Mouse (Mus musculus) right cerebral cortex, adult 2 months (tissue): Measurements from ENCODE around the gene Hist1h2ao.
"Not testable (repeated sequence)": the region's sequence is repeated elsewhere in the genome, so short reads cannot be mapped to it uniquely, and the experiment has no call there.

Experiments
- DNase-seq, 2 experiments: peaks; one replicate each; pipeline ENCODE4 v3.0.0; 2021 to 2022; ENCODE audit warnings: low spot score in 2 of 2

Hist1h2ao gene

DNA sequence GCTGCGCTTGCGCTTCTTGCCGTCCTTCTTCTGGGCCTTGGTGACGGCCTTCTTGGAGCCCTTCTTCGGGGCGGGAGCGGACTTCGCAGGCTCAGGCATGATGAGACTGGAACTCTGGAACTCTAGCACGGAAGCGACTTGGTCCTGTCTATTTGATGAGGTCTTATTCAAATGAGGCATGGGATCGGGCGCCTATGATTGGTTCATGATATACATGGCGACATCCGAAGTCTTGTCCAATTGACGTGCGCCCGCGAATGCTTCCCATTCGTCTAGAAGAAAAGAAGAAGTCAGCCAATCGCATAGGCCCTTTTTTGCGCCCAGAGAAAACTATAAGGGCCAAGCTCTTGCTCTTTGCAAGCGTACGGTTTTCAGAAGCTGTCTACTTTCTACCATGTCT is at the start of gene Hist1h2ao, which contains the start of gene Hist1h2bq:
Gene Hist1h2ao (plus strand): TSS at position 393 of the 400 bp plus-strand sequence.
Gene Hist1h2bq (minus strand): TSS at position 125 of the 400 bp plus-strand sequence.
- not testable (repeated sequence) for DNase-seq

DNA sequence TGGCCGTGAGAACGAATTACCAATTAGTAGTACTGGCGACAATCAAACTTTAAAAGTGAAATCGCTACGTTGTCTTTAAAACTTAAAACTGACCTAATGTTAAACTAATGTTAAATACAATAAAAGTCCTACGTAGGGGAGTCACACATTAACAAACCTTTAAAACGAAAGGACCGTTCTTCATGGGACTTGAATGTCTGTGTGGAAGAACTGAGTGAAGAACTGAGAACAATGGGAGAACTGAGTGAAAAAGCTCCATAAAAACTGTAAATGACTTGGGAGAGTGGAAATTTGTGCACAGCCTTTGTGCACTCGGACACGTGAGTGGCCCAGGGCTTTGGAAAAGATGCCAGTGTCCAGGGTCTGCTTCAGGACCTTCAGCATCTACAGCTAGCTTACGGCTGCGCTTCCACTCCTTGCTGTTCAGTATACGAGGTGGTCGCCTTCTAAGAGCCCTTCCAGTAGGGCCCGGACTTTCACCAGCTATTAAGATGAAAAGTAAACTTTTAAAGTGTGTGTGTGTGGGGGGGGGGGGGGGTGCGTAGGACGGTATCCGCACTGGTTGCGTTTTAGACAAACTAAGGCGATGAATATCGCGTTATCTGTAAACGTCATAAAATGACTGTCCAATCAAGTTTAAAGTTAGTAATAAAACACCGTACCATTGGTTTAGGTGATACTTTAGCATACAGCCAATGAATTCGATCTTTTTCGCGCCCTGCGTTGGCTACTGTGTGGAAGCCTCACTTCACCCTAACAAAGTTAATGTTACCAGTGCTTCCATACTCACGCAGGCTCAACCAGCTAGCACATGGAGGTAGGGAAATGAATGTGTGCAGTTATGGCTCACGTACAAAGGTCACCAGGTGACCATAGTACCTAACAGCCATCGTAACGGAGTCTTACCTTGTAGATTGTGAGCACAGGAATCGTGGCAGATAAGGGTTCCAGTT is 31.2 kb upstream of the Hist1h2ao start:
- peak; percentile 71 to 80 for DNase-seq

DNA sequence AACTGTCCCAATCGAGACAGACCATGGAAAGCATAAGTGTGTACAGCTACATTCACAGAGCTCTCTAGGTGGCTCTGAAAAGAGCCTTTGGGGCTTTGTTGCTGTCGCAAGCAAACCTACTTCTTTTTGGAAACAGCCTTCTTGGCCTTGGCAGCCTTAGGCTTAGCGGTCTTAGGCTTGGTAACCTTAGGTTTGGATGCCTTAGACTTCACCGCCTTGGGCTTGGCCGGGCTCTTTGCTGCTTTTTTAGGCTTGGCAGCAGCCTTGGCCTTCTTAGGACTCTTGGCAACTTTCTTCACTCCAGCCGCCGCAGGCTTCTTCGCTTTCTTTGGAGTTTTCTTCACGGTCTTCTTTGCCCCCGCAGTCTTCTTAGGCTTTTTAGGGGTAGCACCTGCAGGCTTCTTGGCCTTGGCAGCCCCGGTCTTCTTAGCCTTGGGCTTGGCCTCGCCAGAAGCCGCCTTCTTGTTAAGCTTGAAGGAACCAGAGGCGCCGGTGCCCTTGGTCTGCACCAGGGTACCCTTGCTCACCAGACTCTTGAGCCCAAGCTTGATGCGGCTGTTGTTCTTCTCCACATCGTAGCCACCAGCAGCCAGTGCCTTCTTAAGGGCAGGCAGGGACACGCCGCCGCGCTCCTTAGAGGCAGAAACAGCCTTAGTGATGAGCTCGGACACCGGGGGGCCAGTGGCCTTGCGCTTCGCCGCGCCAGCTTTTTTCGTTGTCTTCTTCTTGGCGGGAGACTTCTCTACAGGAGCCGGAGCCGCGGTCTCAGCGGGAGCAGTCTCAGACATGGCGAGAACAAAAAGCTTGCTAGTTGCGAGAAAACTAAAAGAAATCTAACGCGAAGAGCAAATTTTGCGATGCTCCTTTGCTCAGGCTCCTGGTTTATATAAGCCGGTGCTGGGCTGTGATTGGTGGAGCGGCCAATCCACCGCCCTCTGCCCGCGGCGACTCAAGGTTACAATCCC is 30.2 kb upstream of the Hist1h2ao start, which contains the start of gene Hist1h1b:
Gene Hist1h1b (minus strand): TSS at position 859 of the 965 bp plus-strand sequence.
- DNase-seq: peak; percentile 69 to 74

DNA sequence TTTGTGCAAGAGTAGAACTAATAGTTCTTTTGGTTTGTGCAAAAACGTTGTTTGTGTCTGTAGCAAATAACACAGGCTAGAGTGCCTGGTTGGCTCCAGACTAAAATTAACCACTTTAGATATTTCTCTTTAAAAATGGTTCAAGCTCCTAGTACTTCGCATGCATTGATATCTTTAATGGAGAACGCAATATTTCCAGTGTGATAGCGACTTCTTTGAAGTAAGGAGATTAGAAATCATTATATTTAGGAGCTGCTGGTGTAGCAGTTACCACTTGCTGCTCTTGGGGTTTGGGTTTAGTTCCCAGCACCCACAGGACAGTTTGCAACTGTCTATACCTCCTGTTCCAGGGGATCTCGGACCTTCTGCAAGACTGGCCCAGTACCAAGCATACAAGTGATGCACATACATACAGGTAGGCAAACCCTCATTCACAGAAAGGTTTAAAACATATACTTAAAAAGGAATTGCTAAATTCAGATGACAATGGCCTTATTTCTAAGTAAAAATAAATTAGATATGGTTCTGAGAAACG is 29.2 kb upstream of the Hist1h2ao start:
- DNase-seq: no peak

DNA sequence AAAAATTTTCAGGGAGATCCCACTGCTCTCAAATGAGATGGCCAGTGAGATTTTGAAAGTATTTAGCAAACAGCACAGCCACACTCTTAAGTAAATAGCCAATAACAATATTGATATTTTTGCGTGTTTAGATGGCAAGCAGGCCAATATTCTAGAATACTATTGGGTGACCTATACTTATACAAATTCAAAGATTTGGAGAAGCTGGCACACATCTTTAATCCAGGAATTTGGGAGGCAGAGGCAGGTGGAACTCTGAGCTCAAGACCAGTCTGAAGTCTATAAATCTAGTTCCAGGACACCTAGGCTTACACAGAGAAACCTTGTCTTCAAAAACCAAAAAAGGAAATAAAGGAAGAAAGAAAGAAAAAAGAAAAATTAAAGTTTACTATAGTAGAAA is 28.6 kb upstream of the Hist1h2ao start:
- no peak for DNase-seq

DNA sequence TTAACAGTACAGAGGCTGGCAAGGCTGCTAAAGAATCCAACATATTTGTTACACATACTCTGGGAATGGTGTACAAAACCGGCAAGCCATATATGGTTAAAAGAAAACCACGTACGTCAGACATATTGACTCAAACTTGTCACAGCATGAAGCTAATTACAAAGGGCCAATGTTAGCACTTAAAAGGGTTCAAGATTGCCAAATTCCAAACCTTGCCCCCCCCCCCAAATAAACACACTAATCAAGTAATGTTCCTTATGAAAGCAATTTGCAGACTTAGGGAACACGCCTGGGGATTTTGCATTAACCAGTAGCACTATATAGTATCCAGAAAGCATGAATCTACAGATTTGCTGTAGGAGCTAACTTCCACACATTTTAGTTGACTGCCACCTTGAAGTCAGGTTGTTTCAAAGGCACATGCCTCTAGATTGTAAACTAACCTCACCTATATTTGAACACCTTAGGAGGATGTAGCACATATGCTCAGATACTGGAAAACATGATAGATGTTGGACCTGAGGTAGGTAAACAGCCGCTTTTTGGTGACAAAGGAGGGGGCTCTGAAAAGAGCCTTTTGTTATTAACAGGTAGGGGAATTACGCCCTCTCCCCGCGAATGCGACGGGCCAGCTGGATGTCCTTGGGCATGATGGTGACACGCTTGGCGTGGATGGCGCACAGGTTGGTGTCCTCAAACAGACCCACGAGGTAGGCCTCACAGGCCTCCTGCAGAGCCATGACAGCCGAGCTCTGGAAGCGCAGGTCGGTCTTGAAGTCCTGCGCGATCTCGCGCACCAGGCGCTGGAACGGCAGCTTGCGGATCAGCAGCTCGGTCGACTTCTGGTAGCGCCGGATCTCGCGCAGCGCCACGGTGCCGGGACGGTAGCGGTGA is 27.7 kb upstream of the Hist1h2ao start:
- peak; percentile 29 to 33 for DNase-seq

DNA sequence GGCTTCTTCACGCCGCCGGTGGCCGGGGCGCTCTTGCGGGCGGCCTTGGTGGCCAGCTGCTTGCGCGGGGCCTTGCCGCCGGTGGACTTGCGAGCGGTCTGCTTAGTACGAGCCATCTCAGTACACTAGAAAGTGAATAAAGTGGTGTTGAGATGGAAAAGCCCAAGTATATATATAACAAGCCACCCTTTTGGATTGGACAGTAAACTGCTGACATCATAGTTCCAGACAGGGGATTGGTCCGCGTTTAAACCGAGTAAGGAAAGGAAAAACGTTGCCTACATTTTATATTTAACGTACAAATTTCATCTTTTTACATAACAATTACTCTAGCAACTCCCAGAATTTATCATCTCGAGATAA is 27.0 kb upstream of the Hist1h2ao start, which contains the start of gene Hist1h3i:
Gene Hist1h3i (minus strand): TSS at position 116 of the 363 bp plus-strand sequence.
- DNase-seq: peak; percentile 58 to 69

DNA sequence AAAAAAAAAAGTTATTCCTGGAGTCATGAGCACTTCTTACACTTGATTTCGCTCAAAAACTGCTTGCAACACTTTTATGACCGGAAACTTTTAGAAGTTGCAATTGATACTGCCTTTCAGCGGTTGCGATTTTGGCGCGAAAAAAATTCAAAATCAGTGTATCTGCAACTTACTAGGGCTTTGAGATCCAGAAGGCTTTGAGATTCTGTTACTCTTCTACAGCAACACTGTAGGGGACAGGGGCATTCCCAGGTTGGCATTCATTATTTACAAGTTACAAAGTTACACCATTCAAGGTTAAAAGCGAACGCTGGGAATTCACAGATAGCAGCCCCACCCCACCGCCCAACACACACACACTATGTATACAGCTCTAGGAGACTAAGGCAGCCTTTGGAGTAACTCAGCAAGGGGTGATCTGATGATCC is 26.5 kb upstream of the Hist1h2ao start:
- no peak for DNase-seq

DNA sequence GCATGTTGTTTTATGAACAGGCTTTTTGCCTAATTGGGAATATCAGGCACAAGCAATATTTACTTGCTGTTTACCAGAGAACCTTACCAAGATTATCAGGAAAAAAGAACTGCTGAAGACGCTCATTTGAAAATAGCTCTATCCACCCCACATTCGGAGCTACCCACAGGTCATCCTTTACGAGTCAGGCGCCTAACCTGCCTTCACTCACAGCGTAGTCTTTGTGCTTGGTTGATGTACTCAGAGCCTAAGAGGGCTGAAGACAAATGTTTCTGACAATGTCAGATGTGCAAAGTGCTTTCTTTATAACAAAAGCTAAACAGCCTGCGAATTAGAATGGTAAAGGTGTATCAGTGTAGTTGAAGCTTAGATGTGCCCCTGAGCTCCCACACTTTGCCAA is 26.0 kb upstream of the Hist1h2ao start:
- no peak for DNase-seq

DNA sequence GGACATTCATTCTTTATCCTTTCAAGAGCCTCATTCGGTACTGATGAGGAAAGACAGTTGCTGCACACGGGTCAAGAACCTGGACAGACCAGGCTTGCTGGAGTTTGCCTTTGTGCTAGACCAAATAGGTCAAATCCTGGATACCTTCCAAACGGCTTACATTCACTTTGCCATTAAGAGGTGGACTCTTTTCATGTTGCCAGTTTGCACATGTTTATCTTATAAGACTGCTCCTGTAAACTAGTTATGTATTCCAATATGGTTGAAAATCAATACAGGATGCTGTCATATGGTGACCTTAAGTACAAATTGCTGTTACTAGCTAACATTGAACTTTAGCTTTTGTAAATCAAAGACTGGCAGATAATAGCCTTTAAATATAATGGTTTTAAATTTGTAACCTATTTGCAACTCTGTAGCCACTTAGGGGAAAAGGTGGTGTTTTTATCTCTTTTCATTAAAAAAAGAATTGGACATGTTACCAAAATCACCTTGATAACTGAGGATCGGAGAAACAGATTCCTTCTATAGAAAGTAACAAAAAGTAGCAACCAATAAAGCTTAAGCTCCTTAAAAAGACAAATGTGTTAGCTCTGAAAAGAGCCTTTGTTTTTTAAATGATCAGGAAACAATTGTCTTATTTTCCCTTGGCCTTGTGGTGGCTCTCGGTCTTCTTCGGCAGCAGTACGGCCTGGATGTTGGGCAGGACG is 23.9 kb upstream of the Hist1h2ao start:
- no peak for DNase-seq

DNA sequence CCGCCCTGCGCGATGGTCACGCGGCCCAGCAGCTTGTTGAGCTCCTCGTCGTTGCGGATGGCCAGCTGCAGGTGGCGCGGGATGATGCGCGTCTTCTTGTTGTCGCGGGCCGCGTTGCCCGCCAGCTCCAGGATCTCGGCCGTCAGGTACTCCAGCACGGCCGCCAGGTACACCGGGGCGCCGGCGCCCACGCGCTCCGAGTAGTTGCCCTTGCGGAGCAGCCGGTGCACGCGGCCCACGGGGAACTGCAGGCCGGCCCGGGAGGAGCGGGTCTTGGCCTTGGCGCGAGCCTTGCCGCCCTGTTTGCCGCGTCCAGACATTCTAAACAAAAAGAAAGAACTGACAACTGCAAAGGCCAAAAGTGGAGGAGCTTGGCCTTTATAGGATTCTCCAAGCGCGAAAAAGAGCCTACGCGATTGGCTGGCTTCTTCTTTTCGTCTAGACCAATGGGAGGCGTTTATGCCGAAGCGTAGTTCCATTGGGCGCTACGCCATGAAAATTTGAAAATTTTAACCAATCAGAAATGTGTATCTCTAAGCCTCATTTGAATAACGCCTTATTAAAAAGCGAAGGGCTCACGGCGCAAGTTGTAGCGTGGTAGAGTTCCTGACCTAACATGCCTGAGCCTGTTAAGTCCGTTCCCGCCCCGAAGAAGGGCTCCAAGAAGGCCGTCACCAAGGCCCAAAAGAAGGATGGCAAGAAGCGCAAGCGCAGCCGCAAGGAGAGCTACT is 23.2 kb upstream of the Hist1h2ao start, which contains the start of the genes Hist1h2an and Hist1h2bp:
Gene Hist1h2an (minus strand): TSS at position 320 of the 731 bp plus-strand sequence.
Gene Hist1h2bp (plus strand): TSS at position 563 of the 731 bp plus-strand sequence.
- DNase-seq: peak; percentile 88 to 92

DNA sequence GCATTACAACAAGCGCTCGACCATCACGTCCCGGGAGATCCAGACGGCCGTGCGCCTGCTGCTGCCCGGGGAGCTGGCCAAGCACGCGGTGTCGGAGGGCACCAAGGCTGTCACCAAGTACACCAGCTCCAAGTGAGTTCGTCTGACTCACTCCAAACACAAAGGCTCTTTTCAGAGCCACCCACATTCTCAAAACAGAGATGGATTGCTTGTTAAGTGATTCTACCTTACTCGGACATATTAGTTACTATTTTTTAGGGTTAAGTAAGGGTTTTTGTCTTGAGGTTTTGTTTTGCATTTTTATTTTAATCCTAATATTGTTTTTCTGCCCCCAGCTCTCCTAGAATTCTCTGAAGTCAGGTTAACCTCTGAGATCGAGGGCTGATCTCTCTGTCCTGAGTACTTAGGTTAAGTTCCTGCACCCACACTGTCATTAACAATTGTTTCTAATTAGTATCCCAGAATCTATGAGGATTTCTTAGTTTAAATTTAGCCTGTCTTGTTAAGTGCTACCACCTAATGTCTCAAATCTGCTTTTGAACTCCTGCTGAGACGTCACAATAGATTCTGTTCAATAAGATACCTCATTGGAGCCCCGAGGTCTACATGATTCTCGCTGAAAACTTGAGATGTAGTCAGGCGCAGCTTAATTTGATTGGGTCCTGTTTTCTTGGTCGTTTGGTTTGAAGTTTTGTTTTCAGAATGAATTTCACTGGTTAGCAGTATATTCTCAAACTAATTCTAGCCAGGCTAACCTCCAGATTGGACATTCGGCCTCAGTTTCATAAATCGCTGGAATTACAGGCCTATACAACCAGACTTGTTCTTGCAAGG is 22.3 kb upstream of the Hist1h2ao start:
- DNase-seq: no peak

DNA sequence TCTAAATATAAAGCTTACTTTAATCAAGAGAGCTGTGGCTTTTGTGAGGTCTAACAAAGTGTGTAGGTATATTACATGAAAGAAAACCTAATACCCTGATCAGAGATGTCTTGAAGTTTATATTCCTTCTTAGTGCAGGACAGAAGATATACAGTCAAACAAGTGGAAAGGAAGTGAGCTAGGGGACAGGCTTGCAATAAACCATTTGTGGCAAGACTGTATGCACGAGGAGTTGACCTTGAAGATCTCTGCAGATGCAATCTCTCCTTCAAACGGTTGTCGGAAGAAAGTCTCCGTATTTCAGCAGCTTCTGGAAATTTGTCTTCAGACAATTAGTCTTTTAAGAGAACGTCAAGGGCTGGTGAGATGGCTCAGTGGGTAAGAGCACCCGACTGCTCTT is 20.3 kb upstream of the Hist1h2ao start:
- no peak for DNase-seq

DNA sequence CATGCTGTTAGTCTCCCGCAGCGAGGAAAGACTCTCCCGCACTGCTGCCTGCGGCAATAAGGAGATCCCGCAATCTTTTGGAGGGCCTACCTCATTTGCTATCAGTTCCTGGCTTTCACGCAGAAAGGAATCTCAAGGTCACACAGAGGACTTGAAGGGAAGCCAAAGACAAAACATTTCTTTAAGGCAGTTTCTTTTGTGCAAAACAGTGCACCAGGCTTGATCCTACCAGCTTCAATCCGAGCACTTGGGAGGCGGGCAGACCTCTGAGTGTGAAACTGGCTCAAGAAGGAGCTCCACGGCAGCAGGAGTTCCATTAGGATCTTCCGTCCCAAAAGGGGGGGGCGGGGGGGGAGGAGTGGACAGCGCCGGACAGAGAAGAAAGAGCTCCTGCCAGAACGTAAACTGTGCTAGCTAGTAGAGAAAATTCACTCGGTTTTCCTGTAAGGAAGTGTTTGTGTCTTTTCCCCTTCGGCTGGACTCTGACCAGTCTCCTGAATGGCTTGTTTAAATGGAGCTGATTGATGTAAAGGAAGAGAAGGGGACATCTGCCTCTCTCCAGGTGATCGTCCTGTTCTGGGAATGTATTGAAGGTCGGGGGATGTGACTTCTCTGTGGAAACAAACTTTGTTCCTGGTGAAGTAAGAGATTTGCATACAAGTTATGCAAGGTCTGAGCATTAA is 19.5 kb upstream of the Hist1h2ao start:
- DNase-seq: no peak

DNA sequence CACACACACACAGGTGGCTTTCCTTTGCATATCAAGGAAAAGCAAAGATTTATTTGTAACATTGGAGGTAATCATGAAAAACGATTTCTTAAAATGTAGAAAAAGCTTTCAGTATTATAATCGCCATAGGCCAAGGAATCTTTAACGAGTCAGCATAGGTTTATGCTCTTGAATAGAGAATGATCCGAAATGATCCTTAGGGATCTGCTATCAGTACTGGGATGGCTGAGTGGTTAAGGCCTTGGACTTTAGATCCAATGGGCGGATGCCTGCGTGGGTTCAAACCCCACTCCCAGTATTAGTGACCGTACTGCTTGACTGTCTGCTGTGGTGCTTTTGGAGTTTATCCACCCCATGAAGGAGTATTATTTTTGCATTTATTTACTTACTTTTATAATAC is 14.7 kb upstream of the Hist1h2ao start:
- DNase-seq: no peak

DNA sequence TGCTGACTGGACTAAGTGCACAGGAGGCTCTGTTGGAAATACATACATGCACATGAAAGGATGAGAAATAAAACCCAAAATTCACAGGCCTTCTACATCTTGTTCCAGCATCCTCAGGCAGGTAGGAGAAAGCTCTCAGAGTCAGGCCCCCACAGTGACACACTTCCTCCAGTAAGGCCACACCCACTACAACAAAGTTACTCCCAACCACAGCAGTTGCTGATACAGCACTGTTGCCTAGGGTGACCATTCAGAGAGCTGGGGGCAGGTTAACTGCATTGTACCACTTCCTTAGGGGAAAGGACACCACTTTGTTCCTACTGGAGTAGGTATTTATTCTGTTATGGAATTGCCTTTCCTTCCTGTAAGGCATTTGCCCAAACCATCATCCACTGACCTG is 13.1 kb upstream of the Hist1h2ao start:
- not testable (repeated sequence) for DNase-seq

DNA sequence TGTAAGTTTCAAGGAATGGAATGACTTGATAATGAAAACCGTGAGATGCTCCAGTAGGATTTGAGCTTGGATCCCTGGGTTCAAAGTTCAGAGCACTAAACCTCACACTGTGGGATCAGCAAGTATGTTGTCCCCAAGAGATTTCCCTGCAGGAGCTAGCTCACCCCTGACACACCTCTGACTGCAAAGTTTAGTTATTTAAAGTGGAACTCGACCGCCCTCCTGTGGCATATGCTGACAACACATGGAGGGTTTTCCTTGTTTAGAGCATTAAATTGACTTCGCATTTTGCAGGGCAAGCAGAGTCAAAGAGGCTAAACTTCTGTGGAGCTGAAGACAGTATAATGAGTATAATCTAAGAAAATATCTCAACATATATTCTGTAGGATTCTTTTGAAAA is 7.2 kb upstream of the Hist1h2ao start:
- DNase-seq: not testable (repeated sequence)

DNA sequence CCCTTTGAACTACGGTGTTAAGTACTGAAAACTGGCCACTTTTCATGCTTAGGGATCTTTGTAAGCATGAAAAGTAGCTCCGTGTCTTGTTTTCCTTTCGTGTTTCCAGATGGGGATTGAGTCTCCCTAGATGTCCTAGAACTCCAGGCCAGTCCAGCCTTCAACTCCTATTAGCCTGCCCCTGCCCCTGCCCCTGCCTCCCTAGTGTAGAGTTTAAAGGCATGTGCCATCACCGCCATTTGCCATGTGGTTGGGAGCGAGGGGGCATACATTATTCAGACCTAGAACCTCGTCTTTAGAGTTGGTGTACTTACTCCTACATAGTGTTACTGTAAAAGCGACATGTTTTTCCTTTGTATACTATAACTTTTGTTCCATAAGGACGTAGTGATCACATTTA is 809 bp downstream of the Hist1h2ao start:
- DNase-seq: not testable (repeated sequence)
